Mouse (Mus musculus) B cell, adult 67 days (primary cell): Measurements from ENCODE around the gene Fgf11. TPM values are rescaled to one million over a fixed set of nuclear protein-coding genes. Genes with fewer than 3 reads are reported as not detected.

ENCODE experiments used
- total RNA-seq, 2 experiments: library from RNA; stranded (reverse); gene quantifications; 4 replicates each; pipeline ENCODE4 v1.2.4; 2023

Fgf11 gene
- total RNA-seq: under 1 TPM in 1 of 2 experiments, not detected in 1; 0.44 TPM

GRCm38 (mm10) chr11:69801379-69801977 lies at the start of gene Fgf11:
Gene Fgf11, minus strand, starts transcription at chr11:69801857.

GRCm38 (mm10) chr11:69846198-69846680 lies 44.6 kb upstream of the Fgf11 start, which contains the start of gene Plscr3:
Gene Plscr3, plus strand, starts transcription at chr11:69846376.

GRCm38 (mm10) chr11:69837952-69838713 lies 36.5 kb upstream of the Fgf11 start, which contains the start of gene Tmem256:
Gene Tmem256, plus strand, starts transcription at chr11:69838514.

GRCm38 (mm10) chr11:69837604-69837951 lies 35.9 kb upstream of the Fgf11 start, which contains the start of gene Nlgn2:
Gene Nlgn2, minus strand, starts transcription at chr11:69837784.

GRCm38 (mm10) chr11:69822080-69822479 lies 20.4 kb upstream of the Fgf11 start, which contains the start of gene Spem1:
Gene Spem1, minus strand, starts transcription at chr11:69822180.

GRCm38 (mm10) chr11:69818365-69818764 lies 16.7 kb upstream of the Fgf11 start, which contains the start of gene Spem2:
Gene Spem2, minus strand, starts transcription at chr11:69818465.

GRCm38 (mm10) chr11:69815155-69815554 lies 13.5 kb upstream of the Fgf11 start, which contains the start of gene Gm39566:
Gene Gm39566, minus strand, starts transcription at chr11:69815298.

GRCm38 (mm10) chr11:69804972-69805909 lies 3.6 kb upstream of the Fgf11 start, which contains the start of gene Tmem102:
Gene Tmem102, minus strand, starts transcription at chr11:69805624.

GRCm38 (mm10) chr11:69795168-69795982 lies 6.3 kb downstream of the Fgf11 start, which contains the start of gene Chrnb1:
Gene Chrnb1, minus strand, starts transcription at chr11:69795943.

GRCm38 (mm10) chr11:69765221-69766125 lies 36.2 kb downstream of the Fgf11 start, which contains the start of gene Zbtb4:
Gene Zbtb4, plus strand, starts transcription at chr11:69765912.

GRCm38 (mm10) chr11:69761868-69762267 lies 39.8 kb downstream of the Fgf11 start, which contains the start of gene Slc35g3:
Gene Slc35g3, minus strand, starts transcription at chr11:69761968.

GRCm38 (mm10) chr11:69758478-69758970 lies 43.1 kb downstream of the Fgf11 start, which contains the start of gene Polr2a:
Gene Polr2a, minus strand, starts transcription at chr11:69758637.

Other genes with a start within 250 kb of the Fgf11 start
- under 1 TPM; 0.61 to 0.95 TPM for gene Efnb3, start 241.7 kb downstream of the Fgf11 start, total RNA-seq
- gene Wrap53, start 221.6 kb downstream of the Fgf11 start, total RNA-seq: 10 to 100 TPM; 13.8 to 15.2 TPM
- 100 to 1,000 TPM; 143 TPM for gene Trp53, start 221.5 kb downstream of the Fgf11 start, total RNA-seq
- under 1 TPM in 1 of 2 experiments, not detected in 1; 0.75 TPM for gene Atp1b2, start 195.9 kb downstream of the Fgf11 start, total RNA-seq
- not detected for gene Shbg, start 184.0 kb downstream of the Fgf11 start, total RNA-seq
- not detected for gene Sat2, start 179.8 kb downstream of the Fgf11 start, total RNA-seq
- 10 to 100 TPM; 88.3 to 96.6 TPM for gene Fxr2, start 168.9 kb downstream of the Fgf11 start, total RNA-seq
- gene Sox15, start 146.5 kb downstream of the Fgf11 start, total RNA-seq: under 1 TPM in 1 of 2 experiments, not detected in 1; 0.92 TPM
- gene Mpdu1, start 139.2 kb downstream of the Fgf11 start, total RNA-seq: 10 to 100 TPM; 60.2 to 64.5 TPM
- gene Cd68, start 135.7 kb downstream of the Fgf11 start, total RNA-seq: 10 to 100 TPM in 1 of 2 experiments, 1 to 10 TPM in 1; 7.9 to 12.1 TPM
- gene Eif4a1, start 129.4 kb downstream of the Fgf11 start, total RNA-seq: 100 to 1,000 TPM; 720 to 780 TPM
- 100 to 1,000 TPM; 134 to 139 TPM for gene Senp3, start 119.8 kb downstream of the Fgf11 start, total RNA-seq
- not detected for gene Tnfsf13, start 116.1 kb downstream of the Fgf11 start, total RNA-seq
- gene Tnfsf12, start 106.0 kb downstream of the Fgf11 start, total RNA-seq: not detected
- gene Tnfsfm13, start 105.8 kb downstream of the Fgf11 start, total RNA-seq: not detected
- gene Polr2a, start 43.2 kb downstream of the Fgf11 start, total RNA-seq: 100 to 1,000 TPM; 254 to 255 TPM
- not detected for gene Slc35g3, start 39.9 kb downstream of the Fgf11 start, total RNA-seq
- 10 to 100 TPM; 61.0 to 64.9 TPM for gene Zbtb4, start 35.9 kb downstream of the Fgf11 start, total RNA-seq
- gene Chrnb1, start 5.9 kb downstream of the Fgf11 start, total RNA-seq: 10 to 100 TPM; 10.5 to 13.5 TPM
- gene Tmem102, start 3.8 kb upstream of the Fgf11 start, total RNA-seq: not detected
- not detected for gene Gm39566, start 13.4 kb upstream of the Fgf11 start, total RNA-seq
- not detected for gene Spem2, start 16.6 kb upstream of the Fgf11 start, total RNA-seq
- gene Spem1, start 20.3 kb upstream of the Fgf11 start, total RNA-seq: not detected
- gene Nlgn2, start 35.9 kb upstream of the Fgf11 start, total RNA-seq: under 1 TPM; 0.12 to 0.41 TPM
- 10 to 100 TPM; 27.0 to 38.9 TPM for gene Tmem256, start 36.7 kb upstream of the Fgf11 start, total RNA-seq
- gene Plscr3, start 44.5 kb upstream of the Fgf11 start, total RNA-seq: 10 to 100 TPM; 10.4 to 14.7 TPM
- not detected for gene Tnk1, start 56.9 kb upstream of the Fgf11 start, total RNA-seq
- gene Tmem95, start 76.2 kb upstream of the Fgf11 start, total RNA-seq: not detected
- 1 to 10 TPM; 2.7 to 3.2 TPM for gene Kctd11, start 79.5 kb upstream of the Fgf11 start, total RNA-seq
- 100 to 1,000 TPM; 518 to 555 TPM for gene Acap1, start 93.7 kb upstream of the Fgf11 start, total RNA-seq
- gene 2810408A11Rik, start 99.1 kb upstream of the Fgf11 start, total RNA-seq: 1 to 10 TPM; 2.5 TPM
- gene Neurl4, start 99.2 kb upstream of the Fgf11 start, total RNA-seq: 10 to 100 TPM; 76.0 to 83.3 TPM
- gene Gps2, start 112.0 kb upstream of the Fgf11 start, total RNA-seq: 100 to 1,000 TPM; 148 to 150 TPM
- gene Eif5a, start 120.1 kb upstream of the Fgf11 start, total RNA-seq: 100 to 1,000 TPM; 355 to 387 TPM
- not detected for gene Ybx2, start 133.9 kb upstream of the Fgf11 start, total RNA-seq
- gene Slc2a4, start 146.3 kb upstream of the Fgf11 start, total RNA-seq: not detected
- not detected for gene Cldn7, start 162.9 kb upstream of the Fgf11 start, total RNA-seq
- gene Ctdnep1, start 179.3 kb upstream of the Fgf11 start, total RNA-seq: 100 to 1,000 TPM; 111 to 123 TPM
- gene Elp5, start 180.7 kb upstream of the Fgf11 start, total RNA-seq: 10 to 100 TPM; 38.4 to 50.9 TPM
- 100 to 1,000 TPM; 291 to 311 TPM for gene Gabarap, start 189.3 kb upstream of the Fgf11 start, total RNA-seq
- gene Phf23, start 193.9 kb upstream of the Fgf11 start, total RNA-seq: 10 to 100 TPM; 59.7 to 74.6 TPM
- gene Dvl2, start 198.7 kb upstream of the Fgf11 start, total RNA-seq: 10 to 100 TPM; 47.8 to 61.1 TPM
- gene Acadvl, start 213.6 kb upstream of the Fgf11 start, total RNA-seq: 10 to 100 TPM; 58.2 to 58.6 TPM
- gene Dlg4, start 215.1 kb upstream of the Fgf11 start, total RNA-seq: 1 to 10 TPM; 1.9 to 4.5 TPM